Mouse (Mus musculus) liver, postnatal 0 days (tissue): Measurements from ENCODE around the gene Fam161a.

Experiments used
- CTCF ChIP-seq: sonication (generic); IDR thresholded peaks from 2 replicates; pipeline ENCODE4 v1.5.1; 2016; ENCODE audit warnings: antibody characterized with exemption, low read depth
- EP300 ChIP-seq: IDR thresholded peaks from 2 replicates; pipeline ENCODE4 v1.6.1; 2016; ENCODE audit warnings: antibody characterized with exemption, low read depth, mild to moderate bottlenecking

GRCm38 (mm10) chr11:22995461-22995860 is 11.9 kb upstream of the Fam161a start:
- TF ChIP-seq CTCF (no peak), EP300 (no peak)
